Mouse (Mus musculus) heart, embryonic 14.5 days (tissue): ENCODE data around the gene Gm21976. TPM values are rescaled to one million over a fixed set of nuclear protein-coding genes. Genes with fewer than 3 reads are reported as not detected.

Source experiments
- ATAC-seq: fragments of 200-750 bp; cut with Nextera tagmentation; 2 replicates; pipeline ENCODE4 v1.8.0; 2017; ENCODE audit warnings: low read depth, moderate TSS enrichment; ENCODE audit not compliant: insufficient number of reproducible peaks, insufficient read depth, low FRiP score
- H3K27ac ChIP-seq, 2 experiments: fragments of 200-500 bp in 1 of 2; fragments of 300-500 bp in 1 of 2; sonication (generic) in 1 of 2; replicated peaks in 1 of 2; 2 replicates each; pipeline ENCODE4 v1.5.1; 2012 to 2014; ENCODE audit warnings: low read depth in 2 of 2, low read length in 2 of 2, control low read depth in 1 of 2, mild to moderate bottlenecking in 1 of 2, mixed read lengths in 1 of 2; ENCODE audit not compliant: control insufficient read depth in 1 of 2, insufficient read depth in 1 of 2
- H3K27me3 ChIP-seq: fragments of 300-500 bp; sonication (generic); 2 replicates; pipeline ENCODE4 v1.6.1; 2014; ENCODE audit warnings: mild to moderate bottlenecking, low read length, control low read depth; ENCODE audit not compliant: control insufficient read depth, insufficient read depth
- H3K36me3 ChIP-seq: fragments of 300-500 bp; sonication (generic); 2 replicates; pipeline ENCODE4 v1.6.1; 2014; ENCODE audit warnings: mild to moderate bottlenecking, control low read depth, low read length, mixed read lengths; ENCODE audit not compliant: control insufficient read depth, insufficient read depth
- H3K4me1 ChIP-seq, 2 experiments: fragments of 200-500 bp in 1 of 2; fragments of 300-500 bp in 1 of 2; sonication (generic) in 1 of 2; 2 replicates each; pipeline ENCODE4 v1.6.1; 2012 to 2014; ENCODE audit warnings: low read length in 2 of 2, control low read depth in 1 of 2, mixed read lengths in 1 of 2; ENCODE audit not compliant: control insufficient read depth in 2 of 2, insufficient read depth in 2 of 2
- H3K4me2 ChIP-seq: fragments of 300-500 bp; sonication (generic); 2 replicates; pipeline ENCODE4 v1.6.1; 2014; ENCODE audit warnings: mild to moderate bottlenecking, low read length
- H3K4me3 ChIP-seq, 2 experiments: fragments of 200-500 bp in 1 of 2; fragments of 300-500 bp in 1 of 2; sonication (generic) in 1 of 2; 2 replicates each; pipeline ENCODE4 v1.5.1; 2012 to 2014; ENCODE audit warnings: low read length in 2 of 2, mild to moderate bottlenecking in 2 of 2, control low read depth in 1 of 2, low read depth in 1 of 2, moderate library complexity in 1 of 2; ENCODE audit not compliant: control insufficient read depth in 1 of 2, insufficient read depth in 1 of 2
- H3K9ac ChIP-seq: fragments of 300-500 bp; sonication (generic); 2 replicates; pipeline ENCODE4 v1.6.1; 2014; ENCODE audit warnings: mild to moderate bottlenecking, low read length
- H3K9me3 ChIP-seq: fragments of 300-500 bp; sonication (generic); 2 replicates; pipeline ENCODE4 v1.6.1; 2016; ENCODE audit warnings: low read length, control low read depth; ENCODE audit not compliant: control insufficient read depth
- WGBS: fragments of 180-500 bp; shearing (Covaris S2); extraction: QIAGEN DNeasy Blood & Tissue Kit; methylation state at CpG from one replicate; pipeline ENCODE4 v1.1.7; 2014; 5-methylcytosine and 5-hydroxymethylcytosine counted together
- polyA plus RNA-seq: library from polyadenylated mRNA; unstranded; fragments of >200 nt; fragmentation: Nextera tagmentation; extraction: Ambion mirVana; gene quantifications from 2 replicates; pipeline ENCODE4 v1.2.1, GENCODE M21; 2014

Gene Gm21976
- polyA plus RNA-seq, 1 experiment from 2014 or later: not detected

DNA sequence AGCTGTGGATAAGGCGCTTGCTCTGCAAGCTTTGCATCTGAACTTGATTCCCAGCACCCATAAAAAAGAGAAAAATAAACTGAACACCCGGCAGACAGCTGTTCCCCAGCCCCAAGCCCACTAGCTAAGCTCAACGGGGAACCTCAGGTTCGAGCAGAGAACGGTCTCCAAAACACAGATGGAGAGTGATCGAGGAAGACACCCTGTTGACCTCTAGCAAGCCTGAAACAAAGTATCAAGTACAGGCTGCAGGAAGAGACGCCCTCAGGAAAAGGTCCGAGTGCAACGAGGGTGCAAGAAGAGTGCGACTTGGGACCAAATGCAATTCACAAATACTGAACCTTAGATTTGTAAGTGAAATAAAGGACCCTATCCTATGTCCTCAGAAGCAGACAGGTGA, 30.1 kb upstream of the Gm21976 start:
- Histone ChIP-seq H3K36me3 (peaks cover 76% of the 10 kb centered on the region), H3K9me3 (no peaks in the 10 kb centered on the region), H3K4me1 (no peaks in the 10 kb centered on the region), H3K9ac (no peak overlapping the region), H3K27ac (no peak overlapping the region), H3K4me3 (no peak overlapping the region), H3K27me3 (no peaks in the 10 kb centered on the region), H3K4me2 (no peak overlapping the region)
- WGBS: 86% methylated on average over 10 of the region's 10 CpGs
- ATAC-seq: no peak

DNA sequence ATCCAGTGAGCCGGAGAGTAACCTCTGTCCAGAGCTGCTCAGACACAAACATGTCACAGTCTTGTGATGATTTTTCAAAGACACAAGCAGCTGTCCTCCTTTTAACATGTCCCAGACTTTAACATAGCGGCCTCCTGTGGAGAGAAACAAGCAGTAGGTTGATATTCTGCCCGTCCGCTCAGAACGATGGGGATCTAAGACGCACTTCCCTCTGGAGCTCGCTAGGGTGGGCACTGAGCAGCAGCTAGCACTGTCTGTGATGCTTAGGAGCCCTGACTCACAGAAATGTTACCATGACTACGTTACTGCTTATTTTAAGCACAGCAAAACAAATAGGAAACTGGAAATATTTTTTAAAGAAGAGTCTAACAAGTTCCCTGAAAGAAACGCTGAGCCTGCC, 24.8 kb upstream of the Gm21976 start:
- Histone ChIP-seq H3K27me3 (no peaks in the 10 kb centered on the region), H3K4me3 (no peak overlapping the region), H3K27ac (no peak overlapping the region), H3K4me2 (no peak overlapping the region), H3K9me3 (no peaks in the 10 kb centered on the region), H3K9ac (no peak overlapping the region), H3K4me1 (no peaks in the 10 kb centered on the region), H3K36me3 (peaks cover 94% of the 10 kb centered on the region)
- no peak for ATAC-seq
- WGBS: 66% methylated on average over 9 of the region's 9 CpGs

DNA sequence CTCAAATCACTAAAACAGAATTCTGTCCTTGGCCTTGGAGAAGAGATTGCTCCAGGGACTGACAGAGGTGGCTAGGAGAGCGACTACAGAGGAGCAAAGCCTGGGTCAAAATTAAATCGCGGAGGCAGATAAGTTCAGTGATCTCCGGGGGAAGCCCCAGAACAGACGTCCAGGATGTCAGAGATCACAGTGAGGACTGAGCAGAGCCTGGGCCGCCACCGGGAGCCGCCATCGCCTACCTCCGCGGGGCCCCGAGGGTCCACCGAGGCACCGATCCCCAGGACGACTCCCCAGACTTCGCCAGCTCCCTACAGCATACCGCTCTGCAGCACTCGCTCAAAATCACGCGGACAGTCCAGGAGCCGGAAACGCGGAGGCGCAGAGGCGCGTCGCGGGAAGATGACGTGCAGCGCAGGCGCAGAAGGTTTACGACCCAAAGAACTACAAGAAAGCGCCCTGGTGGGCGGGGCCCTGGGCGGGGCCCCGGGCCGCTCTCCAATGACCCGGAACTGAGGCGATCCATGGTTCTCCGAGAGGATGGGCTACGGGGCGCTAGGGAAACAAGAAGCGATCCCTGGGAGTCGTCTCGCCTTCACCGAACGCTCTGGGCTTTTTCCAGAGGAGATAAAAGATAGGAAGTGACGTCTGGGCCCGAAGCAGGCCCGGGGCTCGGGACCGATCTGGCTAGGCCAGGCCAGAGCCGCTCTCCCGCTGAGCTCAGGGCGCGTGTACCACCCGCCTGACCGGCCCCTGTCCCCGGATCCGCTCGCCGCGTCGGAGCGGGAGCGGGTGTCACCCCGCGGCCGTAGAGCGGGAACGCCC, 16.8 kb upstream of the Gm21976 start, which contains the start of the genes Utp15 and Ankra2:
Gene Utp15, minus strand, starts transcription at position 406 of the 822 bp plus-strand sequence.
Gene Ankra2, plus strand, starts transcription at position 439 of the 822 bp plus-strand sequence.
- ATAC-seq: peak; percentile 98
- Histone ChIP-seq H3K27ac (peak within 1 kb of the TSS; percentile 89 to 91), H3K4me3 (peak within 1 kb of the TSS; percentile 81), H3K36me3 (peaks cover 36% of the 10 kb centered on the region), H3K4me2 (peak within 1 kb of the TSS; percentile 86), H3K4me1 (peaks cover 0 to 15% of the 10 kb centered on the region in 2 experiments; a peak in 3 of 4 replicates), H3K9me3 (no peaks in the 10 kb centered on the region), H3K9ac (peak within 1 kb of the TSS; percentile 91), H3K27me3 (no peaks in the 10 kb centered on the region)
- under 1% methylated on average over 68 of the region's 71 CpGs for WGBS

DNA sequence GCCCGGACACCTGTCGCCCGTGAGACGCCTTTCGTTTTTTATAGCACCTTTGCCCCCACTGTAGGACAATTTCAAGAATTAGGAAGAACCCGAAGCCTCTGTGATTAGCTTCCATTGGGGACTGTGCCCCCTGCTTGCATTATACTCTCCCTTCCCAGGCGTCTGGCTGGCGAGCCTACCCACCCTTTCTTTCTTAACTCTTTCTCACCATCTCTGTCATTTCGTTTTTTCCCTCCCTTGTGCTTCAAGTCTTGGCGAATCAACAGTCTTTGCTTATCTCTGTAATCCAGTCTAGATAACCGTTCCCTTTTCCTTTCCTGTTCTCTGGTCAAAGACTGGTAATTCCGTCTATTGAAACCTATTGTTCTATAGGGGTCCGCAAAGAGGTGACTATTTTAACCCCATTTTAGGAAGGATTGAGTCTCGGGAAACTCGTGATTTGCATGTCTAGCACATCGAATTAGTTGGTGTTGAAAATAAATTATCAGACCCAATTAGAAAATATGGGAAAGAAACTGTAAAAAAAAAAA, 16.2 kb upstream of the Gm21976 start:
- peak overlapping the region; percentile 91 for H3K9ac ChIP-seq
- WGBS: under 1% methylated on average over 16 of the region's 16 CpGs
- no peaks in the 10 kb centered on the region for H3K9me3 ChIP-seq
- peaks cover 0 to 15% of the 10 kb centered on the region in 2 experiments; a peak in 3 of 4 replicates for H3K4me1 ChIP-seq
- H3K27ac ChIP-seq: peak overlapping the region; percentile 89 to 91
- ATAC-seq: no peak
- H3K36me3 ChIP-seq: peaks cover 36% of the 10 kb centered on the region
- H3K27me3 ChIP-seq: no peaks in the 10 kb centered on the region
- H3K4me2 ChIP-seq: peak overlapping the region; percentile 72
- peak overlapping the region; percentile 81 for H3K4me3 ChIP-seq

DNA sequence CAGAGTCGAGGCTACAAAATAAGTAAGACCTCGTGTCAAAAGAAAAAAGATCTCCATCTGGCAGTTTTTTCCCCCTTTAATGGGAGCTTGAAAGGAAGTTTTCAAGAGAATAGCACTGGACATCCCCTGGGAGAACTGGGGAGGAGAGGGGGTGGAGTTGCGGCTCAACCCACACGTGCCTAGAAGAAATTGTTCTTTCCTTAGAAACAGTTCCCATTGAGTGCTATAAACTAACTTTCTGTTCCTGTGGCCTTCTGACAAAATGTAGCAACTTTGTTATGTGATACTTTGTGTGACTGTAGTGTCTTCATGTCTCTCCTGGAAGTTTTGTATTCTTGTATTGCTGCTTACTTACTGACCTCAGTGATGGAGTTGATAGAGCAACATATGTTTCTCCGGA, 15.6 kb upstream of the Gm21976 start:
- H3K27me3 ChIP-seq: no peaks in the 10 kb centered on the region
- ATAC-seq: no peak
- no peak overlapping the region for H3K27ac ChIP-seq
- 29% methylated on average over 5 of the region's 5 CpGs for WGBS
- H3K9ac ChIP-seq: peak overlapping the region; percentile 91
- H3K4me2 ChIP-seq: peak overlapping the region; percentile 72
- H3K4me3 ChIP-seq: peak overlapping the region in 1 of 2 experiments; percentile 81; a peak in 2 of 4 replicates
- H3K4me1 ChIP-seq: peaks cover 0 to 15% of the 10 kb centered on the region in 2 experiments; a peak in 3 of 4 replicates
- H3K9me3 ChIP-seq: no peaks in the 10 kb centered on the region
- H3K36me3 ChIP-seq: peaks cover 35% of the 10 kb centered on the region

DNA sequence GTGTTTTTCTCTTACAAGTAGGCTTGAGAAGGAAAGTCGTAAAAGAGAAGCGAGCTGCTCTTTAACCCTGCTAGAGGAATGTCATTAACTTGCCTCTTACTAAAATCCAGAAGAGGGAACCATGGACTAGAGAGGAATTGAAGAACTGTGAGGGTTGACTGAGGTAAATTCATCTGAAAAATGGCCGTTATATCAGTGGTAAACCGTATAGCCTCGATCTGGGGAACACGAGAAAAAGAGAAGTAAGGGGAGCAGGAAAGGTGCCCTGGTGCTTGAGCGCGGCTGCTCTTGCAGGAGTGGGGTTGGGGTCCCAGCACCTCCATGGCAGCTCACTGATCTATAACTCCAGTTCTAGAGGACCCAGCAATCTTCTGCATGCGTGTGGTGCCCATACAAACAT, 5.7 kb upstream of the Gm21976 start:
- 91% methylated on average over 9 of the region's 9 CpGs for WGBS

DNA sequence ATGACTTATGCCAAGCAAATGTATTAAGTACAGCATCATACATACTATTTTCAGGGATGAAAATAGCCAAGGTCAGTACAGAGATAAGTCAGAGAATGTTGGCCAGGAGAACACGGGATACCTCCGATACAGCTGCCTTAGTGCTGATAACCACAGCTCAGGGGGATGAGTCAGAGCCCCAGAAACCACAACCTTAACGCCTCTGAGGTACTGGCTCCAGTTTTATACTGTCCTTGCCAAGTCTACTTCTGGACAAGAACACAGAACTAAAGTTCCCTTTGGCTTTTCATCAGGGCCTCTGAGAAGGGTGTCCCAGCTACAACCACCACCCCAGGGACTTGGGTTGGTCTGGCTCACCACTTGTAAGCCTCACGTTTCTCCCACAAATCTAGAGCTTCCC, 4.0 kb upstream of the Gm21976 start:
- H3K9ac ChIP-seq: no peak overlapping the region
- no peaks in the 10 kb centered on the region for H3K9me3 ChIP-seq
- H3K27me3 ChIP-seq: no peaks in the 10 kb centered on the region
- peaks cover 43% of the 10 kb centered on the region for H3K36me3 ChIP-seq
- WGBS: 21% methylated on average over 4 of the region's 4 CpGs
- no peak overlapping the region for H3K4me2 ChIP-seq
- no peak for ATAC-seq
- H3K27ac ChIP-seq: peak overlapping the region; percentile 33 to 63; a peak in 3 of 4 replicates
- peaks cover 4 to 13% of the 10 kb centered on the region in 2 experiments; a peak in 2 of 4 replicates for H3K4me1 ChIP-seq
- no peak overlapping the region for H3K4me3 ChIP-seq

More for the DNA sequence above, 5.7 kb upstream of the Gm21976 start:
- Histone ChIP-seq H3K9me3 (no peaks in the 10 kb centered on the region), H3K36me3 (peaks cover 52% of the 10 kb centered on the region), H3K9ac (no peak overlapping the region), H3K27ac (no peak overlapping the region), H3K27me3 (no peaks in the 10 kb centered on the region), H3K4me1 (peaks cover 4 to 13% of the 10 kb centered on the region in 2 experiments; a peak in 2 of 4 replicates), H3K4me3 (no peak overlapping the region), H3K4me2 (no peak overlapping the region)
- ATAC-seq: no peak
